Mouse (Mus musculus): ENCODE measurements at regions not wholly inside any gene's neighbourhood (a gene's known extent, or its start where the extent isn't known, plus 50 kb on each side); places are given as distances from the start of the nearest gene placed in this dataset.
A peak's percentile ranks its signal among the peaks of the same experiment; 100 is the strongest.

DNA sequence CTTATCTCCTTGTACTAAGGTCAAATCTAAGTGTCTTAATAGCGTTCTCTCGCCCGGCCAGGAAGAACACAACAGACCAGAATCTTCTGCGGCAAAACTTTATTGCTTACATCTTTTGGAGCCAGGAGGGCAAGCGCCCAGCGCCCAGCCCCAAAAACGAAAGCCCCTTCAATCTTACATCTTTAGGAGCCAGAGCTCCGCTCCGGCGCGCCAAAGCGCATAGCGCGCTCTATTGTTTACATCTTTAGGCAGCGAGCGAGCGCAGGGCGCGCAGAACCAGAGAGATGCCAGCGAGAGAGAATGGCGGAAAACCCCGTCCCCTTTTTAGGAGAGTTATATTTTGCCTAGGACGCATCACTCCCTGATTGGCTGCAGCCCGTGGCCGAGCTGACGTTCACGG, 373.2 kb upstream of the Gm21477 start:
- DNase-seq: peak in 1 of 2 experiments; percentile 0

Data from cerebellum, postnatal 36 days (tissue).